Mouse (Mus musculus) liver, adult 2 months (tissue): Measurements from ENCODE around the gene Ccdc134. TPM values are rescaled to one million over a fixed set of nuclear protein-coding genes. Genes with fewer than 3 reads are reported as not detected.

Source experiments
- DNase-seq: peaks from one replicate; pipeline ENCODE4 v3.0.0-alpha.2; 2011; ENCODE audit warnings: low read depth, low spot score; ENCODE audit errors: extremely low read depth
- H3K27ac ChIP-seq: fragments of 200-500 bp; replicated peaks from 2 replicates; pipeline ENCODE4 v1.5.1; 2012; ENCODE audit warnings: low read depth, mild to moderate bottlenecking, control low read depth, inconsistent platforms, low read length; ENCODE audit not compliant: insufficient read depth
- H3K27me3 ChIP-seq: fragments of 200-500 bp; 2 replicates; pipeline ENCODE4 v1.6.1; 2012; ENCODE audit warnings: mild to moderate bottlenecking, moderate library complexity, low read length, inconsistent platforms; ENCODE audit not compliant: control insufficient read depth, insufficient read depth
- H3K36me3 ChIP-seq: fragments of 200-500 bp; 2 replicates; pipeline ENCODE4 v1.6.1; 2012; ENCODE audit warnings: low read length, inconsistent platforms; ENCODE audit not compliant: control insufficient read depth, insufficient read depth
- H3K4me1 ChIP-seq: fragments of 200-500 bp; 2 replicates; pipeline ENCODE4 v1.6.1; 2011; ENCODE audit warnings: low read length; ENCODE audit not compliant: control insufficient read depth, insufficient read depth
- H3K4me3 ChIP-seq: fragments of 200-500 bp; 2 replicates; pipeline ENCODE4 v1.5.1; 2011; ENCODE audit warnings: low read depth, mild to moderate bottlenecking, control low read depth, low read length, moderate library complexity; ENCODE audit not compliant: insufficient read depth
- H3K79me2 ChIP-seq: fragments of 200-500 bp; 2 replicates; pipeline ENCODE4 v1.6.1; 2012; ENCODE audit warnings: inconsistent platforms, mild to moderate bottlenecking, low read length, moderate library complexity; ENCODE audit not compliant: control insufficient read depth, insufficient read depth
- H3K9ac ChIP-seq: fragments of 200-500 bp; 2 replicates; pipeline ENCODE4 v1.6.1; 2012; ENCODE audit warnings: low read depth, mild to moderate bottlenecking, control low read depth, inconsistent platforms, low read length
- CTCF ChIP-seq: fragments of 200-500 bp; IDR thresholded peaks from 2 replicates; pipeline ENCODE4 v1.5.1; 2011; ENCODE audit warnings: low read depth, low read length, control low read depth
- POLR2A ChIP-seq: fragments of 200-500 bp; IDR thresholded peaks from 2 replicates; pipeline ENCODE4 v1.6.1; 2011; ENCODE audit warnings: low read length, control low read depth; ENCODE audit not compliant: insufficient read depth; ENCODE audit errors: extremely low read depth
- WGBS: fragments of 180-500 bp; shearing (Covaris S2); methylation state at CpG from one replicate; pipeline ENCODE4 v1.1.7; 2018; 5-methylcytosine and 5-hydroxymethylcytosine counted together
- polyA plus RNA-seq: library from polyadenylated mRNA; depleted of rRNA; stranded (reverse); fragments of >200 nt; gene quantifications from 2 replicates; pipeline ENCODE4 v1.2.3, GENCODE M21; 2012
- total RNA-seq: library from RNA; depleted of rRNA; stranded (reverse); fragments of >200 nt; gene quantifications from 2 replicates; pipeline ENCODE4 v1.2.3, GENCODE M21; 2014

Ccdc134 gene
- total and polyA plus RNA-seq, 2 experiments, result 1.8 to 8.2 TPM

DNA sequence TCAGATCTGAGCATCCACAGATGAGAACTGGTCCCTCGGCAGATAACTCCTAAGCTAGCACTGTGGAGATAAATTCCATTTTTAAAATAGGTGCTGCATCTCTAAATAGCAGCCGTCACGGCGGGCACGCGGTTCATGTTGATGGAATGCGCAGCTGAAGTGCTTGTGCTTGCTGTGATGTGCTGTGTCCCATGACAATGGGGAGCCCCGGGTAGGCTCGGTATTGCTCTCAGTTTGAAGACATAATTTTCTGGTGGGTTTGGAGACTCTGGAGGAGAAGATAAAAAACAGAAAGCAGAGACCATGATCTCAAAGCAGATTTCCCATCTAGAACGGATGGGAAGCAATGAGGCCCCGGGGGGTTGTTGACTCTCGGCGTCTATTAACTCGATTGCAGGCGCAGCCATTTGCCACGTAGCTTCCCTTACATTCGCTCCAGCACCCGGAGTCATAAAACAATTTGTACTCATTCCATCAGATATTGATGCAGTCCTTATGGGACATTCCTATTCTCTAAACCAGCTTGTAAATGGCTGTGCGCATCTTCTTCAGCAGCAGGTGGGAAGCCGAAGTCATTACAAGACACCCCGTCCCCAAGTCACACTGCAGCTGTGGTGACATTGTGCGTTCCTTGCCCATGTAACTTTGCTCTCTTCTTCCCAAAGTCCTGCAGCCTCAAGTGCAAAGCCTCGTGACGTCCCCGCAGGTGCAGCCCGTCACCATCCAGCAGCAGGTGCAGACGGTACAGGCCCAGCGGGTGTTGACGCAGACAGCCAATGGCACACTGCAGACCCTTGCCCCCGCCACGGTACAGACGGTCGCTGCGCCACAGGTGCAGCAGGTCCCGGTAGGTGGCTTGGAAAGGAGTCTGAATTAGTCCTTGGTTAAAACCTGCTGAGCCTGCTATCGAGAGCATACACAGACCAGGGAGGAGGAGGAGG lies 43.0 kb downstream of the Ccdc134 start:
- H3K36me3 ChIP-seq, result peaks cover 24% of the 10 kb centered on the region
- H3K27me3 ChIP-seq, result no peaks in the 10 kb centered on the region
- no peak overlapping the region for H3K4me3 ChIP-seq
- DNase-seq, result no peak
- no peak for TF ChIP-seq CTCF
- no peak for TF ChIP-seq POLR2A
- H3K27ac ChIP-seq, result no peak overlapping the region
- H3K9ac ChIP-seq, result no peak overlapping the region
- 95% methylated on average over 36 of the region's 36 CpGs for WGBS
- peaks cover 6% of the 10 kb centered on the region; the same call in 1 of the 2 replicates for H3K4me1 ChIP-seq
- H3K79me2 ChIP-seq, result peaks cover 18% of the 10 kb centered on the region; the same call in 1 of the 2 replicates

- whole genome bisulfite sequencing, result 89% methylated on average over 8 of the region's 8 CpGs
- H3K27me3 ChIP-seq, result no peaks in the 10 kb centered on the region
- H3K79me2 ChIP-seq, result peaks cover 7% of the 10 kb centered on the region; the same call in 1 of the 2 replicates
- H3K27ac ChIP-seq, result no peak overlapping the region
- H3K36me3 ChIP-seq, result peaks cover 33% of the 10 kb centered on the region
- H3K9ac ChIP-seq, result no peak overlapping the region
- H3K4me1 ChIP-seq, result no peaks in the 10 kb centered on the region
- no peak for DNase-seq
- TF ChIP-seq POLR2A, result no peak
- TF ChIP-seq CTCF, result no peak
- H3K4me3 ChIP-seq, result no peak overlapping the region
These were observed 44.9 kb downstream of the Ccdc134 start for GRCm38 (mm10) chr15:82172648-82173047.

DNA sequence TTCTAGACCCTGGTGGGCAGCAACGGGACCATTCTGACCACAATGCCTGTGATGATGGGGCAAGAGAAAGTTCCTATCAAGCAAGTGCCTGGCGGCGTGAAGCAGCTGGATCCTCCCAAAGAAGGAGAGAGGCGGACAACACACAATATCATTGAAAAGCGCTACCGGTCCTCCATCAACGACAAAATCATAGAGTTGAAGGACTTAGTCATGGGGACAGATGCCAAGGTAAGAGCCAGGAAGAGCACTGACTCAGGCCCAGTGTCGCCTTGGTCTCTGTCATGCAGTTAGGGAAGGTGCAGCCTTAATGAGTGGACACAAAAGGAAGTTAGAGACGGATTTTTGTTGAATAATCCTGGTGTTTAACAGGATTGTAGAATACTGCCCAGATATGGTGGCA lies 47.4 kb downstream of the Ccdc134 start:
- Histone ChIP-seq H3K4me3 (no peak overlapping the region), H3K27me3 (no peaks in the 10 kb centered on the region), H3K79me2 (no peaks in the 10 kb centered on the region), H3K36me3 (peaks cover 53% of the 10 kb centered on the region), H3K4me1 (no peaks in the 10 kb centered on the region), H3K27ac (no peak overlapping the region), H3K9ac (no peak overlapping the region)
- WGBS, result 95% methylated on average over 9 of the region's 9 CpGs
- no peak for TF ChIP-seq CTCF
- no peak for DNase-seq

GRCm38 (mm10) chr15:82177743-82178290 lies 50.1 kb downstream of the Ccdc134 start:
- TF ChIP-seq CTCF (no peak), POLR2A (no peak)
- no peak for DNase-seq
- Histone ChIP-seq H3K27me3 (no peaks in the 10 kb centered on the region), H3K9ac (no peak overlapping the region), H3K79me2 (no peaks in the 10 kb centered on the region), H3K36me3 (peaks cover 63% of the 10 kb centered on the region), H3K4me1 (peaks cover under 1% of the 10 kb centered on the region), H3K27ac (no peak overlapping the region), H3K4me3 (no peak overlapping the region)
- WGBS, result 97% methylated on average over 7 of the region's 7 CpGs

DNA sequence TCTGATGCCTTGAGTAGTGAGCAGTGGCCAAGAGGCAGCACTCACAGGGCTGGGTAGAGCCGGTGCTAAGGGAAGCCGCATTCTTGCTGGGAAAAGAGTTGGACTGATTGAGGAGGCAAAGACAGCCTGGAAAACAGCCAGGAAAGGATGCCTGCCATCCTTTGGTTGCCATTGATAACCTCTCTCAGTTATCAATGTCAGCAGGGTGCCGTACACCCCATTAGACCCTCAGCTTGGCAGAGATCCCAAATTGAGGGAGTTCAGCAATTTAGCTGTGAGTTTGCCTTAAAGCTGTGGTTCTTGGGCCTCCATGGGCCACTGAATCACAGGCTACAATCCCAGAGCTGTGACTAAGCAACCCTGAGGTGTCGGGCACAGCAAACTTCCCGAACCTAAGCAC lies 53.4 kb downstream of the Ccdc134 start:
- Histone ChIP-seq H3K27me3 (no peaks in the 10 kb centered on the region), H3K9ac (no peak overlapping the region), H3K79me2 (no peaks in the 10 kb centered on the region), H3K4me3 (no peak overlapping the region), H3K27ac (no peak overlapping the region), H3K4me1 (peaks cover 17% of the 10 kb centered on the region), H3K36me3 (peaks cover 46% of the 10 kb centered on the region)
- 92% methylated on average over 5 of the region's 5 CpGs for WGBS
- DNase-seq, result no peak
- TF ChIP-seq POLR2A (no peak), CTCF (no peak)

GRCm38 (mm10) chr15:82182311-82182710 lies 54.6 kb downstream of the Ccdc134 start:
- 95% methylated on average over 4 of the region's 4 CpGs for WGBS
- TF ChIP-seq CTCF (peak; percentile 36), POLR2A (no peak)

More at GRCm38 (mm10) chr15:82182311-82182710, 54.6 kb downstream of the Ccdc134 start:
- peaks cover 41% of the 10 kb centered on the region for H3K36me3 ChIP-seq
- DNase-seq, result no peak
- H3K79me2 ChIP-seq, result no peaks in the 10 kb centered on the region
- H3K27ac ChIP-seq, result no peak overlapping the region
- H3K9ac ChIP-seq, result no peak overlapping the region
- H3K4me1 ChIP-seq, result peaks cover 17% of the 10 kb centered on the region
- H3K27me3 ChIP-seq, result no peaks in the 10 kb centered on the region
- no peak overlapping the region for H3K4me3 ChIP-seq
